ENCODE assay signal across 8 mouse cellular contexts in the genomic region with DNA sequence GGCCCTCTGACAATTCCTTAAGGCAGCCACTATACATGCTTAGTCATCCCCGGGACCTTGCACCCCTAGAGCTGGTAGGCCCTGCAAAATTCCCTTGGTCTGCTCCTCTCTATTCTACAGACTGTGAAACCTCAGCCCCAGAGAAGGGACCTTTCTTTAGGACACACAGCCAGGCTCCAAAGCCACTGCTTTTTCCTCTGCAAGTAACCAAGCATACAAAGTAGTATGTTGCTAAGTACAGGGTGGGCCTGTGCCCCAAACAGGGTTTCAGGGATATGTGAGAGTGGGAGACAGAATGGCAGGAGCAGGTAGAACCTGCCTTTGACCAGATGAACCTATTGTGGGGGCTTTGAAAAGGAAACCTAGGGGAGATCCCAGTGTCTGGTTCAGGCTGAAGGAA. TPM values are rescaled to one million over a fixed set of nuclear protein-coding genes. Genes with fewer than 3 reads are reported as not detected.
DNase-seq lines count a peak whose midpoint lies in the region; ATAC-seq and TF ChIP-seq lines count a peak whose summit lies in the region.
"Had no signal": no experiment of that assay in that cellular context is flagged by ENCODE, and none has a peak within 500 bp of the region (broad histone marks: within the 10 kb centered on the region; RNA-seq: fewer than 3 reads in every experiment).

No protein-coding gene starts in this region.

- WGBS in forebrain, embryonic 11.5 days = 62% methylated on average over 1 of the region's 1 CpGs
- WGBS in hindbrain, embryonic 16.5 days = 88% methylated on average over 1 of the region's 1 CpGs
- WGBS in neural tube, embryonic 13.5 days = 88% methylated on average over 1 of the region's 1 CpGs

- H3K4me1 ChIP-seq in forebrain, embryonic 11.5 days (replicated peaks; ENCODE audit: control insufficient read depth, insufficient read depth, low read length) = peaks cover 2% of the 10 kb centered on the region; the same call in 1 of the 2 replicates
- peaks cover 10% of the 10 kb centered on the region for H3K4me1 ChIP-seq in hindbrain, embryonic 16.5 days (ENCODE audit: control insufficient read depth, insufficient read depth, low read depth, low read length)
- peaks cover 29% of the 10 kb centered on the region for H3K4me1 ChIP-seq in neural tube, embryonic 13.5 days (replicated peaks)

- H3K27me3 ChIP-seq in forebrain, embryonic 11.5 days (ENCODE audit: control insufficient read depth, insufficient read depth, low read length) = no peaks in the 10 kb centered on the region
- H3K27me3 ChIP-seq in hindbrain, embryonic 16.5 days (replicated peaks; ENCODE audit: control insufficient read depth, insufficient read depth, low read length) = no peaks in the 10 kb centered on the region
- no peaks in the 10 kb centered on the region for H3K27me3 ChIP-seq in neural tube, embryonic 13.5 days

- intact Hi-C loops in left cerebral cortex, adult 2 months (cut with DNase I) = no loop called here
- intact Hi-C loops in left cerebral cortex, postnatal 25 days (cut with DNase I) = no loop called here

- DNase-seq in left cerebral cortex, adult 2 months (ENCODE audit: extremely low spot score in 1 of 2, low spot score in 2 of 2) = no peak
- no peak for DNase-seq in left cerebral cortex, postnatal 25 days (ENCODE audit: low spot score in 2 of 2)
- DNase-seq in forebrain, embryonic 11.5 days (ENCODE audit: low spot score) = no peak
- no peak for DNase-seq in urinary bladder, postnatal 36 days (ENCODE audit: low spot score in 2 of 2)
- DNase-seq in layer of hippocampus, adult 9-11 months = no peak

- H3K4me3 ChIP-seq in left cerebral cortex, adult 2 months = peak overlapping the region; percentile 80
- peak overlapping the region; percentile 85; the same call in 1 of the 2 replicates for H3K4me3 ChIP-seq in forebrain, embryonic 11.5 days (ENCODE audit: low read depth, low read length)
- H3K4me3 ChIP-seq in hindbrain, embryonic 16.5 days (ENCODE audit: low read length) = peak overlapping the region; percentile 94
- peak overlapping the region; percentile 68 for H3K4me3 ChIP-seq in neural tube, embryonic 13.5 days

- no peak overlapping the region for H3K27ac ChIP-seq in left cerebral cortex, adult 2 months
- H3K27ac ChIP-seq in forebrain, embryonic 11.5 days (ENCODE audit: low read depth, low read length) = no peak overlapping the region
- no peak overlapping the region; the same call in 1 of the 2 replicates for H3K27ac ChIP-seq in hindbrain, embryonic 16.5 days (ENCODE audit: low read depth, low read length)
- no peak overlapping the region for H3K27ac ChIP-seq in neural tube, embryonic 13.5 days (replicated peaks)

- no peak overlapping the region for H3K9ac ChIP-seq in forebrain, embryonic 11.5 days (ENCODE audit: low read length)
- peak overlapping the region; percentile 97 for H3K9ac ChIP-seq in hindbrain, embryonic 16.5 days (ENCODE audit: low read depth, low read length)
- H3K9ac ChIP-seq in neural tube, embryonic 13.5 days = peak overlapping the region; percentile 80

- H3K4me2 ChIP-seq in forebrain, embryonic 11.5 days (ENCODE audit: low read depth, low read length, severe bottlenecking) = peak overlapping the region; percentile 81; the same call in 1 of the 2 replicates
- peak overlapping the region; percentile 65 for H3K4me2 ChIP-seq in hindbrain, embryonic 16.5 days (ENCODE audit: low read length)
- peak overlapping the region; percentile 82 for H3K4me2 ChIP-seq in neural tube, embryonic 13.5 days

- no peak for ATAC-seq in forebrain, embryonic 11.5 days (replicated peaks; ENCODE audit: low FRiP score)
- ATAC-seq in hindbrain, embryonic 16.5 days = no peak
- ATAC-seq in neural tube, embryonic 13.5 days (ENCODE audit: low read depth) = no peak

- TF ChIP-seq CTCF in left cerebral cortex, adult 2 months (IDR thresholded peaks at IDR 0.05) = no peak

- no peaks in the 10 kb centered on the region for H3K36me3 ChIP-seq in forebrain, embryonic 11.5 days (ENCODE audit: control insufficient read depth, insufficient read depth, low read length)
- H3K36me3 ChIP-seq in hindbrain, embryonic 16.5 days (ENCODE audit: control insufficient read depth, insufficient read depth, low read length) = peaks cover 2% of the 10 kb centered on the region; the same call in 1 of the 2 replicates
- peaks cover 38% of the 10 kb centered on the region for H3K36me3 ChIP-seq in neural tube, embryonic 13.5 days

- H3K9me3 ChIP-seq in forebrain, embryonic 11.5 days (ENCODE audit: control insufficient read depth, low read length) = no peaks in the 10 kb centered on the region
- H3K9me3 ChIP-seq in hindbrain, embryonic 16.5 days (ENCODE audit: control insufficient read depth, low read length) = no peaks in the 10 kb centered on the region
- H3K9me3 ChIP-seq in neural tube, embryonic 13.5 days = no peaks in the 10 kb centered on the region

RNA-seq across cellular contexts. Expression of gene Limk1, which starts 1.2 kb away (rescaled TPM):
- total RNA-seq in left cerebral cortex, adult 2 months (2021) = 10 to 100 TPM; 59.8 to 65.4 TPM
- 10 to 100 TPM; 58.7 to 60.1 TPM for total RNA-seq in left cerebral cortex, postnatal 25 days (2021)
- polyA plus RNA-seq in forebrain, embryonic 11.5 days (2014; fragmentation: Nextera tagmentation; extraction: Ambion mirVana) = 11.2 and 11.8 TPM in 2 replicates
- polyA plus RNA-seq in hindbrain, embryonic 16.5 days (2015; fragmentation: Nextera tagmentation; extraction: Ambion mirVana) = 22.0 and 22.1 TPM in 2 replicates
- 20.3 and 21.3 TPM in 2 replicates for polyA plus RNA-seq in neural tube, embryonic 13.5 days (2015; fragmentation: Nextera tagmentation; extraction: Ambion mirVana)

RNA-seq across cellular contexts. Expression of gene Eif4h, which starts 47.9 kb away (rescaled TPM):
- total RNA-seq in left cerebral cortex, adult 2 months (2021) = 100 to 1,000 TPM; 319 to 322 TPM
- total RNA-seq in left cerebral cortex, postnatal 25 days (2021) = 100 to 1,000 TPM; 334 to 352 TPM
- polyA plus RNA-seq in forebrain, embryonic 11.5 days (2014; fragmentation: Nextera tagmentation; extraction: Ambion mirVana) = 493 and 540 TPM in 2 replicates
- polyA plus RNA-seq in hindbrain, embryonic 16.5 days (2015; fragmentation: Nextera tagmentation; extraction: Ambion mirVana) = 332 and 340 TPM in 2 replicates
- polyA plus RNA-seq in neural tube, embryonic 13.5 days (2015; fragmentation: Nextera tagmentation; extraction: Ambion mirVana) = 338 and 355 TPM in 2 replicates

RNA-seq across cellular contexts. Expression of gene Eln, which starts 59.9 kb away (rescaled TPM):
- 10 to 100 TPM; 11.3 to 11.7 TPM for total RNA-seq in left cerebral cortex, adult 2 months (2021)
- 10 to 100 TPM; 22.5 to 27.1 TPM for total RNA-seq in left cerebral cortex, postnatal 25 days (2021)
- polyA plus RNA-seq in forebrain, embryonic 11.5 days (2014; fragmentation: Nextera tagmentation; extraction: Ambion mirVana) = 1.3 and 2.2 TPM in 2 replicates
- 25.1 and 26.7 TPM in 2 replicates for polyA plus RNA-seq in hindbrain, embryonic 16.5 days (2015; fragmentation: Nextera tagmentation; extraction: Ambion mirVana)
- 6.4 and 10.8 TPM in 2 replicates for polyA plus RNA-seq in neural tube, embryonic 13.5 days (2015; fragmentation: Nextera tagmentation; extraction: Ambion mirVana)
- total RNA-seq: neutrophil, adult 5-6 weeks had no signal
